Mouse (Mus musculus): ENCODE measurements around the gene Slc26a6.

Slc26a6 gene

GRCm38 (mm10) chr9:108852976-108853375, at the start of gene Slc26a6:
Gene Slc26a6 (plus strand): TSS chr9:108853283.
- peak in 1 of 2 experiments; percentile 45 for DNase-seq

DNA sequence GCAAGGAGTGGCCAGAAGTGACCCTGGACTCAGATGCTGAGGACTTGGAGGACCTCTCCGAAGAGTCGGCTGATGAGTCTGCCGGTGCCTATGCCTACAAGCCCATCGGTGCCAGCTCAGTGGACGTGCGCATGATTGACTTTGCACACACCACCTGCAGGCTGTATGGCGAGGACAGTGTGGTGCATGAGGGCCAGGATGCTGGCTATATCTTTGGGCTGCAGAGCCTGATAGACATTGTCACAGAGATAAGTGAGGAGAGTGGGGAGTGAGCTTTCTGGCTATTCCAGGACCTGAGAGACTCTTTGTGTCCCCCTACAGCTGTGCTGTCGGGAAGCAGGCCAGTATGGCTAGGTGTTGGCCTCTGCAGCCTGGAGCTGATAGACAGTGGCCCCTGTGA, 47.3 kb upstream of the Slc26a6 start:
- no peak for DNase-seq

DNA sequence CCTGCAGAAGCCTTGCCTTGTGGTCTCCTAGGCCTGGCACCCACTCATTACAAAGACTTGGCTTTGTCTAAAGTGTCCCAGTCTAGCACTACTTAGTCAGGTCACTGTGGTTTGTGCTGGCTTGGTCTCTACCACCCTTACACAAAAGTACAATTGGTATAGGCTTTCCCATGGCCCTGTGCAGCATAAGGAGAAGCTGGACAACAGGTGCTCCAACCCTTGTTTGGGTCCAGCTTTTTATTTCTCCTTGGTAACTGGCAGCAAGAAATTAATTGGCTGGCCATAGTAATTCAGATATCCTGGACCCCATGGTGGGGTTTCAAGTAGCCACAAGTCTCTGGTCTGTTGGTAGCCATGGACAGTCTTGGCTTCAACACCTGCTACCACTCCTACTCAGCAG, 46.7 kb upstream of the Slc26a6 start:
- no peak for DNase-seq

- DNase-seq = no peak
Observed at GRCm38 (mm10) chr9:108806831-108807230, 46.3 kb upstream of the Slc26a6 start.

DNA sequence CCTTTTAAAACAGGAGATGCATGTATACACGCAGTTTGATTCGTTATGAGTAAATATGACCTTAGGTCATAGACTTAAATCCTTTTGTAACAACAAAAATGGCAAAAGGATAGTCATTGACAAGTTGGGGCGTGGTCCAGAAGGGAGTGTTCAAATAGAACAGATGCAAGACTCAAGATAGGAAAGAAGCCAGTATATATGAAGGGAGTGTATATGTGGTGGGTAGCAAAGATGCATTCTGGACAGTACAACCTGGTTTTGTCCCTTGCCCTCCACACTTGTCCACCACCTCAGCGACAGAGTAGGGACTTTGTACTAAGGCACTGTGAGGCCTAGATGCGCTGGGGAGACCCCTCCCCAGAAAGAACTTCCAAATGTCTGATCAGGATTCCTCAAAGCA, 45.4 kb upstream of the Slc26a6 start:
- no peak for DNase-seq

GRCm38 (mm10) chr9:108808163-108808665, 44.9 kb upstream of the Slc26a6 start, which contains the start of gene Nckipsd:
Gene Nckipsd (plus strand): TSS chr9:108808368.
- peak; percentile 91 to 94 for DNase-seq

- DNase-seq = peak; percentile 32 to 41
Observed at GRCm38 (mm10) chr9:108809188-108809587, 43.9 kb upstream of the Slc26a6 start.

DNA sequence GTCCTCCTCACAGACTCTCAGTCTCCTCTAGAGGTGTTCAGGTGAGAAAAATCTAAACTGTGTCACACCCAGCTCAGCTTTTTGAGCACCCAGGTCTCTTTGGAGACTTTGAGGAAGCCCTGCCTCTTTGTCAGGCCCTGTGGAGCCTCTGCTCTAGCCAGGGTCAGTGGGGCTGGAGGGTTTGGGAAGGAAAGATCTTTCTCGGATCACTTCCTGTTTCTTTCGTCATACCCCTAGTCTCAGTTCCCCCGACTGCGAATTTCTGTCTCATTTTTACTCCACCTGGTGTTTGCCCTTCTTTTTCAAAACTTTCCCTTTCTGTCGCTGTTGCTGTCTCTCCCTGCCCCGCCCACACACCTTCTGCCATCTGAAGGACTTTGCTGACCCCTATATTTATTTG, 43.4 kb upstream of the Slc26a6 start:
- no peak for DNase-seq

- no peak for DNase-seq
Observed at GRCm38 (mm10) chr9:108810516-108810915, 42.6 kb upstream of the Slc26a6 start.

GRCm38 (mm10) chr9:108815557-108815956, 37.5 kb upstream of the Slc26a6 start:
- DNase-seq = no peak

DNA sequence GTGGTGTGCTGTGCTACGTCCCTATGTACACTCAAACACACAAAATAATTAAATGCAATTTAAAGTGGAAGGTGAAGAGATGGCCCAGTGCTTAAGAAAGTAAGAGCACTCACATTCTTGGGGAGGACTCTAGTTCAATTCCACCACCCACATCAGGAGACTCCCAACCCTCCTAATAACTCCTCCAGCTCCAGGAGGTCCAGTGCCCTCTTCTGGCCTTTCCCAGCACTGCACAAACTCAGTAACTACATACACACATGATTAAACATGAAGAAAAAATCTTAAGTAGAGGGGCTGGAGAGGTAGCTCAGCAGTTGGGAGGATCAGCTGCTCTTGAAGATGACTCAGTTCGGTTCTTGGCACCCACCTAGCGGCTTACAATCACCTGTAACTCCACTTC, 33.6 kb upstream of the Slc26a6 start:
- peak; percentile 54 to 61 for DNase-seq

- no peak for DNase-seq
Observed at GRCm38 (mm10) chr9:108820077-108820476, 33.0 kb upstream of the Slc26a6 start.

GRCm38 (mm10) chr9:108824144-108824685, 28.9 kb upstream of the Slc26a6 start:
- DNase-seq = no peak

- no peak for DNase-seq
Observed at GRCm38 (mm10) chr9:108824755-108825413, 28.2 kb upstream of the Slc26a6 start.

- DNase-seq = no peak
Observed at GRCm38 (mm10) chr9:108825820-108826699, 27.0 kb upstream of the Slc26a6 start, which contains the start of gene Celsr3. Gene Celsr3 (plus strand): TSS chr9:108826320.

DNA sequence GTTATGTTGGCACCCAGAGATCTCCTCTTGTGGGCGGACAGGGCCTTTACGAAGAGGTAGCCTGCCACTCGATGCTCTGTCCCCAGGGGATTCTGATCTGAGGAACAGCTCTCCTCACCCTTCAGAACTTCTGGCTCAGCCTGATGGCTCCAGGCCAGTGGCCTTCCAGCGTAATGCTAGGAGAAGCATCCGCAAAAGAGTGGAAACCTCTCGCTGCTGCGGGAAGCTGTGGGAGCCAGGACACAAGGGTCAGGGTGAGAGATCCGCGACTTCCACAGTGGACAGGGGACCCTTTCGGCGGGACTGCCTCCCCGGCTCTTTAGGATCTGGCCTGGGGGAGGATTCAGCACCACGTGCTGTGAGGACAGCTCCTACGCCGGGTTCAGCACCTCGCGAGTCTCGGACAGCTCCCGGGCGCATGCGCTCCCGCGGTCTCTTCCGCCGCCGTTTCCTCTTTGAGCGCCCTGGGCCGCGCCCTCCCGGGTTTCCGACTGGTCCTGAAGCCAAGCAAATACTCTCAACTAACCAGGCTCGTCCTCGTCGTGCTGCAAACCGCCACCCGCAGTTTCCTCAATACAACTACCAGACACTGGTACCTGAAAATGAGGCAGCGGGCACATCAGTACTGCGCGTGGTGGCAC, 26.3 kb upstream of the Slc26a6 start:
- peak; percentile 74 for DNase-seq

DNA sequence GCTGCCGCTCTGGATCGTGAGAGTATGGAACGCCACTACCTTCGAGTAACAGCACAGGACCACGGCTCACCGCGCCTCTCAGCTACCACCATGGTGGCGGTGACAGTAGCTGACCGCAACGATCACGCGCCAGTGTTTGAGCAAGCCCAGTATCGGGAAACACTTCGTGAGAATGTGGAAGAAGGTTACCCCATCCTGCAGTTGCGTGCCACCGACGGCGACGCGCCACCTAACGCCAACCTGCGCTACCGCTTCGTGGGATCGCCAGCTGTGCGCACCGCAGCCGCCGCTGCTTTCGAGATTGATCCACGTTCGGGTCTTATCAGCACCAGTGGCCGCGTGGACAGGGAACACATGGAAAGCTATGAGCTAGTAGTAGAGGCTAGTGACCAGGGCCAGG, 25.6 kb upstream of the Slc26a6 start:
- DNase-seq = no peak

DNA sequence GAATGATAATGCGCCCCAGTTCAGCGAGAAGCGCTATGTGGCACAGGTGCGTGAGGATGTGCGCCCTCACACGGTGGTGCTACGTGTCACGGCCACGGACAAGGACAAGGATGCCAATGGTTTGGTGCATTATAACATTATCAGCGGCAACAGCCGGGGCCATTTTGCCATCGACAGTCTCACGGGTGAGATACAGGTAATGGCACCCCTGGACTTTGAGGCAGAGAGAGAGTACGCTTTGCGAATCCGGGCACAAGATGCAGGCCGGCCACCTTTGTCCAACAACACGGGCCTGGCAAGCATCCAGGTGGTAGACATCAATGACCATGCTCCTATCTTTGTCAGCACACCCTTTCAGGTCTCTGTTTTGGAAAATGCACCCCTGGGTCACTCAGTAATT, 25.2 kb upstream of the Slc26a6 start:
- DNase-seq = no peak

GRCm38 (mm10) chr9:108831637-108832036, 21.4 kb upstream of the Slc26a6 start:
- DNase-seq = peak in 1 of 2 experiments; percentile 45

- peak; percentile 94 to 96 for DNase-seq
Observed at GRCm38 (mm10) chr9:108832390-108833108, 20.5 kb upstream of the Slc26a6 start.

- DNase-seq = peak; percentile 26 to 40
Observed at GRCm38 (mm10) chr9:108842989-108843388, 10.1 kb upstream of the Slc26a6 start.

DNA sequence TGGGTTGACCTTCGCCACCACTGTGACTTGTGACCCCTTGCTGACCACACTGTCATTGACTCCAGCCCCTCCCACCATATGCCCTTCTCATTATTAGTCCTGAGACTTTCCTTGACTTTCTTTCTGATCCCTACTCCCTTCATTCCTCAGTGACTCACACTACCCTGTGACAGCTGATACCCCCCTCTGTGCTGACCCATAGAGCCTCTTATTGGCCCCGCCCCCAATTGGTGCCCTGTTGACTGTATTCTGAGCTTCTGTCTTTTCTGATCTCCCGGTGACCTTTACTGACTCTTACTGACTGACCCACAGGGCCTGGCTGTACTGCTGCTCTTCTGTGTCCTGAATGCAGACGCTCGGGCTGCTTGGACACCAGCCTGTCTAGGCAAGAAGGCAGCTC, 7.7 kb upstream of the Slc26a6 start:
- no peak for DNase-seq

Measured in lung, adult 18-20 months (tissue).